Mouse (Mus musculus) brown adipose tissue, adult 24 weeks (tissue): ENCODE results near the gene Hnrnpdl. TPM values are rescaled to one million over a fixed set of nuclear protein-coding genes. Genes with fewer than 3 reads are reported as not detected.

Experiments
- H3K27ac ChIP-seq: fragments of 200-500 bp; replicated peaks from 2 replicates; pipeline ENCODE4 v1.5.1; 2012; ENCODE audit warnings: low read depth, mild to moderate bottlenecking, low read length
- H3K4me1 ChIP-seq: fragments of 200-500 bp; 2 replicates; pipeline ENCODE4 v1.6.1; 2012; ENCODE audit warnings: low read length, mixed read lengths; ENCODE audit not compliant: control insufficient read depth, insufficient read depth, insufficient read length
- H3K4me3 ChIP-seq: fragments of 200-500 bp; 2 replicates; pipeline ENCODE4 v1.5.1; 2012; ENCODE audit warnings: low read depth, mild to moderate bottlenecking, low read length, moderate library complexity; ENCODE audit not compliant: insufficient read depth
- polyA plus RNA-seq: library from polyadenylated mRNA; stranded (reverse); fragments of >200 nt; gene quantifications from 2 replicates; pipeline ENCODE4 v1.2.4, GENCODE M21; 2012; ENCODE audit not compliant: missing spikeins, insufficient read depth, insufficient read length

The Hnrnpdl gene
- polyA plus RNA-seq: 37.4 and 60.5 TPM in 2 replicates

DNA sequence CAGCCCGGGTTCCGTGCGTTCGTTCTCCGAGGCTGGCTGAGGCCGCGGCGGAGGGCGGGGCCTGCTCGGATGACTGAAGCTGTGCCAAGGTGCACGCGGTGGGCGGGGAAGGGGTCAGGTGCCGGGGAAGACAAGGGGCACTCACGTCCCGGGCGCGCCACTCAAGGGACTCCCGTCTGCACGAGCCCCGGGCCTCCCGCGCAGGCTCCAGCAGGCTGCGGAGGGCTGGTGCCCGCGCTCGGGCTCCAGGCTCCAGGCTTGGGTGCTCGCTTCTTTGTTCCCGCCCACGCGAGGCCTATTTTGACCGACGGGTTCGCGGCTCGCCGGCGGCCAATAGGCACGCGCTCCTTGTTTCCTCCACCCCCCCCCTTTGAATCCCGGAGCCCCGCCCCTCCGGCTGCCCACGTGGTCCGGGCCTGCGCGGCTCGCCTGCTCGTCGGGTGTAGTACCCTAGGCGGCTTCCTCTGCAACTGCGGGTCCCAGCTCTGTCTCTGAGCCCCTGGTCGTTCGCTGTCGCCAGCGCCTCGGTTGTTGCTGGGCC lies at the start of gene Hnrnpdl, which contains the start of gene Enoph1:
Gene Hnrnpdl (minus strand): TSS at position 63 of the 541 bp plus-strand sequence.
Gene Enoph1 (plus strand): TSS at position 384 of the 541 bp plus-strand sequence.
- H3K4me1 ChIP-seq: peaks cover 4% of the 10 kb centered on the region
- H3K4me3 ChIP-seq: peak within 1 kb of the TSS; percentile 93
- H3K27ac ChIP-seq: peak within 1 kb of the TSS; percentile 90

DNA sequence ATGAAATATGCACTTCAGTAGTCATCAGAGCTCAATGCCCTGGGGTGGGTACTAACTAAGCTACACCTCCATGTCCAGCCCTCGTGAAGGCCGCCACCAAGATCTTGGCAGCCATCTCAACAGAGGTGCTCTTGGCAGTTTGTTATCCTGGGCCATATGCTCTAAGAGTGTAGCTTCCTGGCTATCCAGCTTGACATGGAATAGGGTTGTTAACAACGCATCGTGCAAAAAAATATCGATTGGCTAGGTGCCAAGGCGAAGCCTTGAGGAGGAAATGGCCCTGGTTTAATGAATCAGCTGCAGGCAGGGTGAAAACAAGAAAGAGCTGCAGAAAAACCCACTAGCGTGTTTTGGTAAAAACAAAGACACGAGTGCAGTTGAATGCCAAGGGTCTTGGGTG lies 45.6 kb upstream of the Hnrnpdl start:
- Histone ChIP-seq H3K27ac (no peak overlapping the region), H3K4me1 (peaks cover 3% of the 10 kb centered on the region; the same call in 1 of the 2 replicates), H3K4me3 (no peak overlapping the region)

DNA sequence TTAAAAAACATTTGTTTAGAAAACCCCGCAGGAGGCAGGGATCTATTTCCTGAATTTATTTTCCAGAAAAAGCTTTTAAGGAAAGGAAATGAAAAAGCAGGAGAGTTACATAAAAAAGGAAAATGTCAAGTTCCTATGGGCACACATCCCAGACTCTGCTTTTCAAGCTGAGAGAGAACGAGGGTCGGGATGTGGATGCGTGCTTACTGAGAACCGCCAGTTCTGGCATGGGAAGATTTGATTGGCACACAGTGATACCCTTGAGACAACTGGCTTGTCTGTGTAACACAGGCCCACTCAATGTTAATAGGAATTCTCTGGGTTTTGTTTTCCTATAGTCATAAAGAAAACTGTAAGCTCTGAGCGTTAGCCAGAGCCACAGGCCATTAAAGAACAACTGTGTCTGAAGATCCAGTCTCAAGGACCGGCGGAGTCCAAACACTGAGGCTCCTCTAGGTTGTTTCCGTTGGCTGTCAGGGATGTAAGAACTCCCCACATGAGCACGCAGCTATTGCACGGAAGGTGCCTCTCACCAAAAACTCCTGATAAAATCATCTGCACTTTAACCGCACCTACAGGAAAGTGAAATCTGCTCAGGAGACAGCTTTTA lies 44.6 kb upstream of the Hnrnpdl start:
- Histone ChIP-seq H3K4me1 (peaks cover 5% of the 10 kb centered on the region; the same call in 1 of the 2 replicates), H3K27ac (no peak overlapping the region), H3K4me3 (no peak overlapping the region)

DNA sequence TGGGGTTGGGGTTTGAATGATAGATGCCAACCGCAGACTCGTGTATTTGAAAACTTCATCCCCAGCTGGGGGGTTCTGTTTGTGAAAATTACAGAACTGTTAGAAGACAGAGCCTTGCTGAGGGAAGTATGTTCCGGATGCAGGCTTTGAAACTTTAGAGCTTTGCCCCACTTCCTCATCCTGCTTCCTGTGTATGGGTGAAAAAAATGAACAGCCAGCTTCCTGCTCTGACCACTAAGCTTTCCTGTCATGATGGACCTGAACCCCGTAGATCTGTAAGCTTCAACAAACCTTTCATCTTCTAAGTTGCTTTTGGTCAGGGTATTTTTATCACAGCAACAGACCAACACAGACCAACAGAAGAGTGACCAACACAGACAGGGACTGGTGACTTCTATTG lies 42.5 kb upstream of the Hnrnpdl start:
- no peak overlapping the region for H3K4me3 ChIP-seq
- H3K4me1 ChIP-seq: peaks cover 8% of the 10 kb centered on the region; the same call in 1 of the 2 replicates
- no peak overlapping the region for H3K27ac ChIP-seq

DNA sequence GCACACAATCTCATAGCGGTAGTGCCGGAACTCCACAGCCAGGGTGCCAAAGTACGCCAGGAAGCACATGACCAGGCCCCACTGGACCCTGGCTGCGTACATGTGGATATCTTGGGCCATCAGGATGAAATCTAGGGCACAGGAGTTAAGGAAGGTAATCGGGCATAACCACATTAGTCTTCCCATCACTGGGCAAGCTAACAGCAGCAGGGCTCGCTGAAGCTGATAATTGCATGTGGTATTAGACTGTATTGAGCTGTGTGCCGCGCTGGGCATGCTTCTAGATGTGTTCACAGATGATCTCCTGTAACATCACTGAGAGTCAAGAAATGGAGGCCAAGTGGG lies 40.4 kb upstream of the Hnrnpdl start:
- no peak overlapping the region for H3K27ac ChIP-seq
- peaks cover 5% of the 10 kb centered on the region; the same call in 1 of the 2 replicates for H3K4me1 ChIP-seq
- peak overlapping the region; percentile 53; the same call in 1 of the 2 replicates for H3K4me3 ChIP-seq

DNA sequence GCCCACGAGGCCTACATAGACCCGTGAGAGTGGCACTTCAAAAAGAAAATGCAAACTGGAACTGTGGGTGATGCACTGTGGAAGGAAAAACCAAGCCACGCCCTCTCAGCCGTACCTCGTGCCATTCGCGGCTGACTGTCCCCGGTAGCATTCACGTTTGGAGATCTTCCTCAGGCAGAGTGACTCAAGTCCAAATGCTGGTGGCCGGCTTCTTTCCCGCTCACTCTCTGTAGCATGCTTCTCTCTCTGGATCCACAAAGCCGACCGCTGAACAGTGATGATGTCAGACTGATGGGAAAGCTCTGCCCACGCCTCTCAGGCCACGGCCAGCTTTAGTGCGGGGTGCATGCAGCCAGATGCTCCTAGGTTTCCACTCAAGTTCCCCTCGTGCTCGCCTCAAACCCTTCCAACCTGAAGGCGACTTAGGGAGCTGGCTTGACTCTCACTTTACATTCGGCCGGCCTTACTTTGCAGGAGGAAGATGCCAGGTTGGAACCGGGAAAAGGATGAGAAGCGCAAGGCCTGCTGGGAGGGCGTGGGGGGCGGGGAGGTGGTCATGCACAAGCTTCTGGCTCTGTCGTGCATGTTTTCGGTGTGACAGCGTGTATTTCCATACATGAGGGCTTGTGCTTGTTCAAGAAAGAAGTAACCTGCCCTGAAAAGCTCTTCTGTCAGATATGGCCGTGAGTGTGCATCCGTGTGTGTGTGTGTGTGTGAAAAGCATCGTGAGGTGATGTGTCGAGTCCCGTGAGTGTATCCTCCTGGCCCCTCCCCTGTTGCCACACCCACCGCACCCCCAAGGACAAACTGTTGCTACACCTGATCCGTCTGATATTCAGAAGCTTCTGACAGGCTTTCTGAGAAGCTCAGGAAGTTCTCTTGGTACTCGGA lies 39.8 kb upstream of the Hnrnpdl start:
- Histone ChIP-seq H3K4me3 (peak overlapping the region; percentile 53), H3K4me1 (peaks cover 5% of the 10 kb centered on the region; the same call in 1 of the 2 replicates), H3K27ac (no peak overlapping the region)

DNA sequence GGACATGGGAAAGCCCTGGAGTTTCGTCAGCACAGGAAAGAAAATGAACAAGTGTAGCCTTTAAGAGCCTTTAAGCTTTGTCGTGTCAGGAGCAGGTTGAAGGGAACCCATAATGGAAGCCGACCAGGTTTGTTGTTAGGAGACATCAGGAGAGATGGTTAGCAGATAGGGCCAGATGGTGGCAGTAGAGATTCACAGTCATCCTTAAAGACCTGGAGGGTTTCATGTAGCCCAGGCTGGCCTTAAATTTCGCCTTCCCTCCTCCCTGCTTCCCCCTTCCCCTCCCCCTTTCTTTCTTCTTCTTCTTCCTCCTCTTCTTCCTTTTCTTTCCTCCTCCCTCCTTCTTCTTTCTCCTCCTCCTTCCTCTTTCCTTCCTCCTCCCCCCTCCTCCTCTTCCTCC lies 35.1 kb upstream of the Hnrnpdl start:
- no peak overlapping the region for H3K27ac ChIP-seq
- no peak overlapping the region for H3K4me3 ChIP-seq
- H3K4me1 ChIP-seq: peaks cover 5% of the 10 kb centered on the region; the same call in 1 of the 2 replicates

DNA sequence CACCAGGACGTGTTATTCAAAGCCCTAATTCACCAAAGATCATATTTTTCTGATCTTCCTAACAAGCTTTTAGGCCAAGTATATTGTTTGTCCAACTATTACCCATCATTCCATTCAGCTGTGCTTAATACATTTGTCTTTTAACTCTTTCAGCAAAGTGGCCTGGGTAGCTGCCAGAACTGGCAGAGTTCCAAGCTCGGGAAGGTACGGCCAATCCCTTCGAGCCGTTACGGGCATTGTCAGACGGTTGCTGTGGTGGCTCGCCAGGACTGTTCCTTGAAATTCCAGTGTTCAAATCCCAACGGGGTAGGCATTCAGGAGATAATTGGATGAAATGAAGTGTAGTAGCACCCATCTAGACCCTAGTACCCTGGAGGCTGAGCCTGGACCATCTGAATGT lies 33.1 kb upstream of the Hnrnpdl start:
- Histone ChIP-seq H3K27ac (no peak overlapping the region), H3K4me1 (no peaks in the 10 kb centered on the region), H3K4me3 (no peak overlapping the region)

DNA sequence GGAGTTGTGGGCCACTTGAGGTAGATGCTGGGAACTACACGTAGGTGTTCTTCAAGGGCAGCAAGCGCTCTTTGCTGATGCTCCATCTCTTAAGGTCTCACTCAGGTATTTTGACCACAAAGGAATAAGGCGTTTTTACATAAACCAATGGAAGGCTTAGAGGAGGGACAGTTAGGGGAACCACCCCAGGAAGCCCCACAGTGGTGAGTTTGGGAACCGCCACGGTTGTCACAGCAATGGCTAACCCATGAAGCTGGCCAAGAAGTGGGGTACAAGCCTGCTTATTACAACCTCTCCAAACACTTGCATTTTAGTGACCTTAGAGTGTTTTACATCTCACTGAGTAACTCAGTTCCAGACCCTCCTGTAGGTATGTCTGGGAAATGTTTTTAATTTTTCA lies 32.1 kb upstream of the Hnrnpdl start:
- no peak overlapping the region for H3K27ac ChIP-seq
- H3K4me1 ChIP-seq: no peaks in the 10 kb centered on the region
- no peak overlapping the region for H3K4me3 ChIP-seq

DNA sequence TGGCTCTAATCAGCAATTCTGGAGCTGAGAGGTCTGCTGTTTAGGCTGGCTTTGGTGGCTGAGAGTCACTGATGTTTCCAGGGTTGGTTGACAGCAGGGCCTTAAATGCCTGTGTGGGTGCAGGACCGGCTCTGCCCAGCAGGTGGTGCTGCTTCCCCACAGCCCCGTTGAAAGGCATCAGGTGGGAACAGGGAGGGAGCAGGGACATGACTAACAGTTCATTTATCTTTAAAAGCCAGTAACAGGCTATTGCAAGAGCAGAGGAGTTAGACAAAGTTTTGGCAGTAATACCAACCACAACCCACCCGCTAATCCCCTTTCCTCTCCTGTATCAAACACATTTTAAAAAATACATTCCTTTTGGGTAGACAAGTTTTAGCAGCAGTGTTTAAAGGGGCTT lies 30.8 kb upstream of the Hnrnpdl start:
- Histone ChIP-seq H3K4me1 (no peaks in the 10 kb centered on the region), H3K4me3 (no peak overlapping the region), H3K27ac (no peak overlapping the region)

DNA sequence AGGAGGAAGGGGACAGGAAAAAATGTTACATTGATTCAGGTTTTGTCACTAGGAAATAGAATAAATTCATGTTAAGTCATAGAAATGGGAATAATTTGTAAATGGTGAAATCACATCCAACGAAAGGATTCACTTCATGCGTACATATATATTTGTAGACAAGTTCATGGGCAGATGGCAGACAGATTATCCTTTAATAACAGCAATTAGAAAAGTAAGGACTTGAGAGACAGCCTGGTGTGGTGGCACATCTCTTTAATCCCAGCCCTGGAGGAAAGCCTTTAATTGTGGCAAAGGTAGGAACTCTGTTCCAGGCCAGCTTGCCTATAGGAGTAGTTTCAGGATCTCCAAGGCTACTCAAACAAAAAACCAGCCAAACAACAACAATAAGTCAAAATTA lies 30.1 kb upstream of the Hnrnpdl start:
- H3K4me3 ChIP-seq: no peak overlapping the region
- H3K27ac ChIP-seq: no peak overlapping the region
- no peaks in the 10 kb centered on the region for H3K4me1 ChIP-seq

DNA sequence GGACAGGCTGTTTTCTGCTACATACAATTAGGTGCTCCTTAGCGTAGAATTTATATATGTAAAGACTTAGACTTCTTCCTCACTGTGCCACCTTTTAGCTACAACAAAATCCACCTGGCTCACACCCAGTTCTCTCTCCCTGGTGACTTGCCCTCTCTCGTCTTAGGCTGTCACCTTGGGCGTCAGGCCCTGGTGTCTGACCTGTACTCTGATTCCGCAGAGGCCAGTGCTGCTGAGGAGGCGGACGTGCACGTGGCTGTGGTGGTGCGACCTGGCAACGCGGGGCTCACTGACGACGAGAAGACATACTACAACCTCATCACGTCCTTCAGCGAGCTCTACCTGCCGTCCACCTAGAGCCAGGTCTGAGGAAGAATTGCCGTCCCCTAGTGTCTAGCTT lies 28.1 kb upstream of the Hnrnpdl start:
- no peaks in the 10 kb centered on the region for H3K4me1 ChIP-seq
- no peak overlapping the region for H3K27ac ChIP-seq

DNA sequence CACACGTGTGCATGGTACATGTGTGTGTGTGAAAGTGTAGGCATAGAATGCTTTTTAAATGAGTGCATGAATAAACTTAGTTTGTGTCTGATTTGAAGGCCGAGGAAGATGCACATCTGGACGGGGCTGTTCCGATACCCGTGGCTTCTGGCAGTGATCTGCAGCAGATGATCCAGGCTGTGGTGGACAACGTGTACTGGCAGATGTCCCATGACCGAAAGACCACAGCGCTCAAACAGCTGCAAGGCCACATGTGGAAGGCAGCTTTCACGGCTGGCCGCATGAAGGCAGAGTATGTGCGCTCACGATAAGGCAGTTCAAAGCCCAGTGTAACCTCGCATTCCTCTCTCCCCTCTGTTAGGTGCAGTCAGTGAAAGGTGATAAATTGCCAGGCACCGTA lies 21.4 kb upstream of the Hnrnpdl start:
- Histone ChIP-seq H3K4me3 (no peak overlapping the region), H3K4me1 (peaks cover 1% of the 10 kb centered on the region; the same call in 1 of the 2 replicates), H3K27ac (no peak overlapping the region)

More for the DNA sequence above, 28.1 kb upstream of the Hnrnpdl start:
- no peak overlapping the region for H3K4me3 ChIP-seq

DNA sequence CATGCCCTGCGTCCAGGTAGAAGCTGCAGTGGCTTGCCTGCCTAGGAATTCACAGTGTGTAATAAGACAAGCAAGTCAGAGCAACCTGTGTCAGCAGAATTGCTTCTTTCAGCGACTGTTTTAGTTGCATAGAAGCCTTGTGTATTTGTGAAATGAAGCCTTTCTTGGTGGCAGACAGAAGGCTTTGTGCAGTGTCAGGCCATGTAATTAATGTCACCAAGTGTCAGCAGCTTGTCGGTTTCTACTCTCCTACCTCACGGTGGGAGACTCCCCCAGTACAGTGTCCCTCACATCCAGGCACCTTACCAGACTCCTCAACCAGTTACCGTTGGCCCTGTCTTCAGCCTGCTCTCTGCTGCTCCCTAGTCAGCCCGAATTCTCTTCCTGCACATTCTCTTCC lies 19.9 kb upstream of the Hnrnpdl start:
- H3K27ac ChIP-seq: no peak overlapping the region
- no peak overlapping the region for H3K4me3 ChIP-seq
- peaks cover 6% of the 10 kb centered on the region for H3K4me1 ChIP-seq

DNA sequence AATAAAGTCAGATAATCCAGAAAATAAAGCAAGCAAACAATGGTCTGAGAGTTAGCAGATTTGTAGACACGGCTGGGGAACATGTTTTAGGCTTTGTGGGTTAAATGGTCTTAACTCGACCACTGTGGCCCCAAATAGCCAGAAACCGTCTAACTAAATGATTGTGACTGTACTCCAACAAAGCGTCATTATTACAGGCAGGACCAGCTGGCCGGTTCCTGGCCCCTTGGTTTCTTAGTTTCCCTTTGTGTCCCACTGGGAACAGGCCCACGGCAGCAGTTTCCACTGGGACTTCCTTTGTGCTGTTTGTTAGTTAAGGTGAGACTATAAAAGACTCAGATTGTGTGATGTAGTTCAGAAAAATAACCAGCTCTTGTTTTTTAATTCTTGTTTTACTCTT lies 19.3 kb upstream of the Hnrnpdl start:
- Histone ChIP-seq H3K27ac (no peak overlapping the region), H3K4me3 (no peak overlapping the region), H3K4me1 (peaks cover 7% of the 10 kb centered on the region)
